Mouse (Mus musculus) testis, adult 10 weeks (tissue): Measurements from ENCODE around the gene Ces4a. TPM values are rescaled to one million over a fixed set of nuclear protein-coding genes. Genes with fewer than 3 reads are reported as not detected.

ENCODE experiments used
- polyA plus RNA-seq: library from polyadenylated mRNA; stranded (reverse); fragments of 350-450 nt; fragmentation: Illumina TruSeq; extraction: RNeasy Lipid Tissue Mini Kit (QIAGEN cat#74804); gene quantifications from one replicate; pipeline ENCODE4 v1.2.3, GENCODE M21; 2014; ENCODE audit warnings: low read depth, low replicate concordance

The Ces4a gene
- polyA plus RNA-seq, result 0.21 TPM

GRCm38 (mm10) chr8:105131509-105131908, at the start of gene Ces4a:
Ces4a (plus strand) TSS chr8:105131800.

DNA sequence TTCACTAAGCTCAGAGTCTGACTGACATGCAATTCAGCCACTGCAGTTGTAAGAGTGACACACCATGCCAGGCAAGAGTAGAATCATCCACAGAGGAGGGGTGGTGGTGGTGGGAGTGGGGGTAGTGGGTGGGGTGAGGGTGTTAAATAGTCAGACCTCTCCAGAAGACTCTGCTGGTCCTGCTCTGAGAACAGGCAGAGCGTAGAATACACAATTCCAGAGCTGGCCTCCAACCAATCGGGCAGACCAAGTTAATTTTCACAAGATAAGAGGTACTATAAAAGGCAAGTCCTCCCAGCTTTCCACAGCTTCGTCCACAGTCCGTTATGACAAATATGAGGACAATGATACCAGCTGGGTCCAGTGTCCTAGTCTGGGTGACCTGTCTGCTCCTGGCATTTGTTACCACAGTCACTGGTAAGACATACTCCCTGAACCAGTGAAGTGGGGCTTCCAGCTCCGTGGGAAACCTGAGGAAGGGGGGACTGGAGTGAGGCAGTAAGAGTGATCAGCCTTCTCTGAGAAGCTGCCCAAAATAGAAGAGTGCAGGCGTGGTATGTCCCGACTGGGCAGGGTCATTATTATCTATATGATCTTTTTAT, 48.0 kb upstream of the Ces4a start, which contains the start of gene Ces3b:
Gene Ces3b, plus strand, starts transcription at position 305 of the 602 bp plus-strand sequence.

GRCm38 (mm10) chr8:105170381-105171115, 38.9 kb downstream of the Ces4a start, which contains the start of gene Cbfb:
Cbfb (plus strand) TSS chr8:105170674.

Other genes starting within 250 kb of the Ces4a start
- 0.41 TPM for gene Ces2e, start 205.5 kb upstream of the Ces4a start, polyA plus RNA-seq
- not detected for gene Ces2f, start 184.4 kb upstream of the Ces4a start, polyA plus RNA-seq
- gene Ces2g, start 170.1 kb upstream of the Ces4a start, polyA plus RNA-seq, result 1.6 TPM
- 0.08 TPM for gene Ces2h, start 130.9 kb upstream of the Ces4a start, polyA plus RNA-seq
- 0.66 TPM for gene Ces3a, start 83.2 kb upstream of the Ces4a start, polyA plus RNA-seq
- 0.18 TPM for gene Ces3b, start 48.0 kb upstream of the Ces4a start, polyA plus RNA-seq
- 40.2 TPM for gene Cbfb, start 38.9 kb downstream of the Ces4a start, polyA plus RNA-seq
- gene D230025D16Rik, start 93.3 kb downstream of the Ces4a start, polyA plus RNA-seq, result 9.0 TPM
- 2.6 TPM for gene B3gnt9, start 123.4 kb downstream of the Ces4a start, polyA plus RNA-seq
- gene Tradd, start 132.8 kb downstream of the Ces4a start, polyA plus RNA-seq, result 0.20 TPM
- gene Fbxl8, start 132.8 kb downstream of the Ces4a start, polyA plus RNA-seq, result not detected
- not detected for gene Hsf4, start 138.0 kb downstream of the Ces4a start, polyA plus RNA-seq
- 0.06 TPM for gene Nol3, start 144.3 kb downstream of the Ces4a start, polyA plus RNA-seq
- 8.6 TPM for gene 4931428F04Rik, start 158.1 kb downstream of the Ces4a start, polyA plus RNA-seq
- gene Exoc3l, start 164.3 kb downstream of the Ces4a start, polyA plus RNA-seq, result 0.71 TPM
- 5.4 TPM for gene E2f4, start 165.9 kb downstream of the Ces4a start, polyA plus RNA-seq
- 0.15 TPM for gene Elmo3, start 173.8 kb downstream of the Ces4a start, polyA plus RNA-seq
- 0.87 TPM for gene Lrrc29, start 194.5 kb downstream of the Ces4a start, polyA plus RNA-seq
- 3.1 TPM for gene Tmem208, start 194.6 kb downstream of the Ces4a start, polyA plus RNA-seq
- gene Fhod1, start 216.2 kb downstream of the Ces4a start, polyA plus RNA-seq, result 0.80 TPM
- 1.6 TPM for gene Slc9a5, start 217.0 kb downstream of the Ces4a start, polyA plus RNA-seq
- 3.6 TPM for gene Plekhg4, start 241.5 kb downstream of the Ces4a start, polyA plus RNA-seq